Mouse (Mus musculus): ENCODE measurements around the gene Tbc1d2.

DNA sequence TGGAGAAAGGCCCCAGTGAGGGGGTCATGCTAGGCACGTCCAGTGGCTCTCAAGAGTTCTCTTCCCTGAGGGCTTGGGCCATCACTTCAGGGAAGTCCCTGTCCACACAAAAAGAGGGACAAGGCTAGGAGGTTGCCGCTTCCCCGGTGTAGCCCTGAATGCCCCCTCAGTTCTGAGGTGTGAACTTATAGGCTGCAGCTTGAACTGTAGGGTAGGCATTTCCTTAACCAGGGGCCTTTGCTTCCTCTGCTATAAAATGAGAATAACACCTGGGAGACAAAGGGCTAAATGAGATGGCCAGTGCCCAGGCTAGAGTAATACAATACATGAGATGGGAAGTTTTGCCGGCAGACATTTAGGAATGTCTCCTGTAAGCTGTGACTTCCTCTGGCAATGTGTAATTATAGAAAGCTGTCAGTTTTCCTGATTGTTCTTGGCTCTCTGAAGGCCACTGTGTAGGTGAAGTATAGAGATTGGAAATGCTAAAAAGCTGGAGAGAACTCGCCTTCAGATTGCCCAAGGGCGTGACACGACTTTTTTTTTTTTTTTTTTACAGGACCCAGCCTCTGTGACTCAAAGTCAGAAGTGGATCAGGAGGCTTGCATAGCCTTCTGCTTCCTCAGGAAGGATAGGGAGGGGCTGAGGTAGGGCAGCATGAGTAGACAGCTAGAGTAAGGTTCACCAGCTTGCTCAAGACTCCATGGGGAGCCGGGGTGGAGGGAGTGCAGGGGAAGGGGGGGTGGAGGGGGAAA is 6.9 kb downstream of the Tbc1d2 start:
- TF ChIP-seq CTCF (IDR thresholded peaks at IDR 0.05; ENCODE audit: extremely low read depth, insufficient read depth, insufficient read length, insufficient replicate concordance) (no peak), POLR2A (IDR thresholded peaks at IDR 0.05; ENCODE audit: low read depth, low read length) (no peak)

All from spleen, adult 2 months (tissue).